Mouse (Mus musculus) midbrain, embryonic 11.5 days (tissue): Measurements from ENCODE around the gene Msi2. TPM values are rescaled to one million over a fixed set of nuclear protein-coding genes. Genes with fewer than 3 reads are reported as not detected.

Experiments used
- ATAC-seq: fragments of 200-750 bp; cut with Nextera tagmentation; 2 replicates; pipeline ENCODE4 v1.8.0; 2017; ENCODE audit warnings: moderate TSS enrichment, moderate library complexity; ENCODE audit not compliant: low FRiP score
- DNase-seq: peaks from one replicate; pipeline ENCODE4 v3.0.0; 2015; ENCODE audit warnings: low spot score; ENCODE audit errors: missing footprints
- H3K27ac ChIP-seq: fragments of 300-500 bp; sonication (generic); 2 replicates; pipeline ENCODE4 v1.5.1; 2014; ENCODE audit warnings: low read depth, low read length
- H3K27me3 ChIP-seq: fragments of 300-500 bp; sonication (generic); 2 replicates; pipeline ENCODE4 v1.6.1; 2014; ENCODE audit warnings: mild to moderate bottlenecking, low read length, moderate library complexity, mixed read lengths; ENCODE audit not compliant: control insufficient read depth, insufficient read depth
- H3K36me3 ChIP-seq: fragments of 300-500 bp; sonication (generic); 2 replicates; pipeline ENCODE4 v1.6.1; 2014; ENCODE audit warnings: mild to moderate bottlenecking, low read length, moderate library complexity, mixed read lengths; ENCODE audit not compliant: control insufficient read depth, insufficient read depth
- H3K4me1 ChIP-seq: fragments of 300-500 bp; sonication (generic); 2 replicates; pipeline ENCODE4 v1.6.1; 2014; ENCODE audit warnings: low read length; ENCODE audit not compliant: control insufficient read depth, insufficient read depth
- H3K4me2 ChIP-seq: fragments of 300-500 bp; sonication (generic); 2 replicates; pipeline ENCODE4 v1.6.1; 2014; ENCODE audit warnings: mild to moderate bottlenecking, moderate library complexity
- H3K4me3 ChIP-seq: fragments of 300-500 bp; sonication (generic); 2 replicates; pipeline ENCODE4 v1.5.1; 2014; ENCODE audit warnings: low read depth, low read length
- H3K9ac ChIP-seq: fragments of 300-500 bp; sonication (generic); 2 replicates; pipeline ENCODE4 v1.6.1; 2014; ENCODE audit warnings: low read length
- H3K9me3 ChIP-seq: fragments of 300-500 bp; sonication (generic); 2 replicates; pipeline ENCODE4 v1.6.1; 2016; ENCODE audit warnings: low read length; ENCODE audit not compliant: control insufficient read depth
- WGBS: fragments of 180-500 bp; shearing (Covaris S2); extraction: QIAGEN DNeasy Blood & Tissue Kit; methylation state at CpG from one replicate; pipeline ENCODE4 v1.1.7; 2014; 5-methylcytosine and 5-hydroxymethylcytosine counted together
- polyA plus RNA-seq: library from polyadenylated mRNA; unstranded; fragments of >200 nt; fragmentation: Nextera tagmentation; extraction: Ambion mirVana; gene quantifications from 2 replicates; pipeline ENCODE4 v1.2.1, GENCODE M21; 2014

Msi2 gene
- polyA plus RNA-seq, 1 experiment from 2014 or later, result 27.0 TPM

- H3K27ac ChIP-seq, result no peak overlapping the region; the same call in 1 of the 2 replicates
- no peak overlapping the region for H3K9ac ChIP-seq
- DNase-seq (no peak), ATAC-seq (no peak)
- H3K4me1 ChIP-seq, result peaks cover 13% of the 10 kb centered on the region
- H3K4me2 ChIP-seq, result no peak overlapping the region
- no peak overlapping the region for H3K4me3 ChIP-seq
- H3K36me3 ChIP-seq, result no peaks in the 10 kb centered on the region
- WGBS, result 80% methylated on average over 3 of the region's 3 CpGs
- H3K27me3 ChIP-seq, result no peaks in the 10 kb centered on the region
- H3K9me3 ChIP-seq, result no peaks in the 10 kb centered on the region
Observed at GRCm38 (mm10) chr11:88448571-88448970, 269.7 kb downstream of the Msi2 start.

GRCm38 (mm10) chr11:88447350-88447749 is 271.0 kb downstream of the Msi2 start:
- WGBS, result 51% methylated on average over 11 of the region's 11 CpGs
- Histone ChIP-seq H3K9me3 (no peaks in the 10 kb centered on the region), H3K4me3 (no peak overlapping the region), H3K36me3 (no peaks in the 10 kb centered on the region), H3K4me1 (peaks cover 16% of the 10 kb centered on the region), H3K9ac (no peak overlapping the region), H3K27ac (peak overlapping the region; percentile 33; the same call in 1 of the 2 replicates), H3K27me3 (no peaks in the 10 kb centered on the region), H3K4me2 (no peak overlapping the region)
- ATAC-seq (0 out of 2 replicates have a peak, but pooled peaks have one; percentile 42), DNase-seq (no peak)

- H3K9me3 ChIP-seq, result no peaks in the 10 kb centered on the region
- no peak overlapping the region for H3K4me3 ChIP-seq
- no peak overlapping the region for H3K9ac ChIP-seq
- H3K27me3 ChIP-seq, result no peaks in the 10 kb centered on the region
- DNase-seq (no peak), ATAC-seq (no peak)
- H3K36me3 ChIP-seq, result no peaks in the 10 kb centered on the region
- WGBS, result 89% methylated on average over 14 of the region's 14 CpGs
- no peak overlapping the region for H3K27ac ChIP-seq
- no peak overlapping the region for H3K4me2 ChIP-seq
- H3K4me1 ChIP-seq, result peaks cover 20% of the 10 kb centered on the region
Observed at GRCm38 (mm10) chr11:88443905-88444304, 274.4 kb downstream of the Msi2 start.

GRCm38 (mm10) chr11:88443291-88443690 is 275.0 kb downstream of the Msi2 start:
- no peaks in the 10 kb centered on the region for H3K27me3 ChIP-seq
- no peak overlapping the region for H3K4me3 ChIP-seq
- no peaks in the 10 kb centered on the region for H3K36me3 ChIP-seq
- H3K4me1 ChIP-seq, result peaks cover 24% of the 10 kb centered on the region
- no peak overlapping the region for H3K4me2 ChIP-seq
- ATAC-seq (no peak), DNase-seq (no peak)
- no peak overlapping the region for H3K9ac ChIP-seq
- no peaks in the 10 kb centered on the region for H3K9me3 ChIP-seq
- H3K27ac ChIP-seq, result no peak overlapping the region
- 92% methylated on average over 8 of the region's 8 CpGs for WGBS

GRCm38 (mm10) chr11:88441871-88442740 is 276.2 kb downstream of the Msi2 start:
- no peak overlapping the region for H3K4me2 ChIP-seq
- no peaks in the 10 kb centered on the region for H3K9me3 ChIP-seq
- H3K4me3 ChIP-seq, result no peak overlapping the region
- H3K9ac ChIP-seq, result no peak overlapping the region
- H3K27me3 ChIP-seq, result no peaks in the 10 kb centered on the region
- H3K36me3 ChIP-seq, result no peaks in the 10 kb centered on the region
- no peak for DNase-seq
- ATAC-seq, result no peak
- peaks cover 14% of the 10 kb centered on the region for H3K4me1 ChIP-seq
- WGBS, result 72% methylated on average over 12 of the region's 12 CpGs
- H3K27ac ChIP-seq, result no peak overlapping the region; the same call in 1 of the 2 replicates

DNA sequence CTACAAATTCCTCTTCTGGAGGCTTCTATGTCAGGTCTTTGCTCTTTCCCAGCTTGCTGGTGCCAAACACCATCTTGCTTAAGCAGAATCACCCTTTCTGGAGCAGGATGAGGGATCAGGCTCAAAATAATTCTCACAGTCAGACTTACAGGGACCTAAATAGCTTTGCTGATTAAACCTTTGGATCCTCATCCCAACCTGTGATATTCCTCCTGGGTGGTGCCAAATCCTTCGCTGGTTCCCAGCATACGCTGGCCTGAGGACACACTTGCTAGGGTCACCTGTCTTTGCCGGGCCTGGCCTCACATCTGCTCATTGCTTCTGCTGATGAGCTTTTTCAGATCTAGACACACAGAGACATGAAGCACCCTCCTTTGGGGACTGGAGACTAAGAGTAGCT is 279.7 kb downstream of the Msi2 start:
- 82% methylated on average over 3 of the region's 3 CpGs for WGBS
- H3K4me2 ChIP-seq, result no peak overlapping the region
- H3K4me1 ChIP-seq, result peaks cover 21% of the 10 kb centered on the region
- no peak overlapping the region for H3K9ac ChIP-seq
- H3K36me3 ChIP-seq, result no peaks in the 10 kb centered on the region
- no peaks in the 10 kb centered on the region for H3K27me3 ChIP-seq
- no peak overlapping the region for H3K4me3 ChIP-seq
- H3K27ac ChIP-seq, result no peak overlapping the region
- no peak for ATAC-seq
- DNase-seq, result no peak
- no peaks in the 10 kb centered on the region for H3K9me3 ChIP-seq

DNA sequence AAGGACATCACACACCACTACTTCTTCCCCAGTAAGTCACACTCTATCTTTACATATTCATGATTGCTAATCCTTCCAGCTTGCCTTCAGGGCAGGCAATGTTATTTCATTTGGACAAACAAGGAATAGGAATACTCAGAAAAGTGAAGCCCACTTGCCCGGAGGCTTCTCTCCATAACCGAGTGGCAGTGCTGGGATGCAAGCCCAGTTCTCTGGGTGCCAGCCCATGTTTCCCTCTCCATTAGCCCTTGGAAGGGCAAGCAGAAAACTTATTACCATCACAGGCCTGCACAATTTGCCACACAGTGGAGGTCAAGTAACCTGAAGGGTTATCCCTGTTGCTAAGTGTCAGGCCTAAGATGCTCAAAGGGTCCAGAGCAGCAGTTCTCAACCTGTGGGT is 281.7 kb downstream of the Msi2 start:
- Histone ChIP-seq H3K9me3 (no peaks in the 10 kb centered on the region), H3K36me3 (no peaks in the 10 kb centered on the region), H3K27me3 (no peaks in the 10 kb centered on the region), H3K4me3 (no peak overlapping the region), H3K4me1 (peaks cover 19% of the 10 kb centered on the region), H3K27ac (no peak overlapping the region; the same call in 1 of the 2 replicates), H3K9ac (no peak overlapping the region), H3K4me2 (no peak overlapping the region)
- ATAC-seq (no peak), DNase-seq (no peak)
- 75% methylated on average over 2 of the region's 2 CpGs for WGBS

- H3K4me3 ChIP-seq, result no peak overlapping the region
- no peak for DNase-seq
- H3K36me3 ChIP-seq, result no peaks in the 10 kb centered on the region
- no peak for ATAC-seq
- WGBS, result 90% methylated on average over 6 of the region's 6 CpGs
- no peak overlapping the region for H3K27ac ChIP-seq
- no peaks in the 10 kb centered on the region for H3K9me3 ChIP-seq
- peaks cover 21% of the 10 kb centered on the region for H3K4me1 ChIP-seq
- no peaks in the 10 kb centered on the region for H3K27me3 ChIP-seq
- H3K9ac ChIP-seq, result no peak overlapping the region
- H3K4me2 ChIP-seq, result no peak overlapping the region
Observed at GRCm38 (mm10) chr11:88435543-88435942, 282.8 kb downstream of the Msi2 start.
